Mouse (Mus musculus) heart, adult 9 months (tissue): ENCODE measurements around the gene Fam160a1.

Experiments
- DNase-seq, 2 experiments: peaks; one replicate each; pipeline ENCODE4 v3.0.0; 2022; ENCODE audit warnings: low spot score in 2 of 2

Fam160a1 gene

GRCm38 (mm10) chr3:85748863-85749262 is 68.2 kb downstream of the Fam160a1 start:
- DNase-seq, result no peak

GRCm38 (mm10) chr3:85746116-85746515 is 71.0 kb downstream of the Fam160a1 start:
- no peak for DNase-seq

GRCm38 (mm10) chr3:85741767-85742166 is 75.3 kb downstream of the Fam160a1 start:
- DNase-seq, result no peak

GRCm38 (mm10) chr3:85738591-85738990 is 78.5 kb downstream of the Fam160a1 start:
- DNase-seq, result no peak

GRCm38 (mm10) chr3:85733939-85734729 is 83.0 kb downstream of the Fam160a1 start:
- DNase-seq, result no peak

- DNase-seq, result no peak
These were observed 89.9 kb downstream of the Fam160a1 start for GRCm38 (mm10) chr3:85727171-85727570.

- DNase-seq, result no peak
These were observed 91.1 kb downstream of the Fam160a1 start for GRCm38 (mm10) chr3:85725971-85726370.

- DNase-seq, result no peak
These were observed 92.0 kb downstream of the Fam160a1 start for GRCm38 (mm10) chr3:85725110-85725509.

- no peak for DNase-seq
These were observed 94.5 kb downstream of the Fam160a1 start for GRCm38 (mm10) chr3:85722581-85722980.

- DNase-seq, result no peak
These were observed 101.3 kb downstream of the Fam160a1 start for GRCm38 (mm10) chr3:85715764-85716297.

- no peak for DNase-seq
These were observed 103.0 kb downstream of the Fam160a1 start for GRCm38 (mm10) chr3:85713936-85714709.

- DNase-seq, result no peak
These were observed 106.4 kb downstream of the Fam160a1 start for GRCm38 (mm10) chr3:85710695-85711094.

GRCm38 (mm10) chr3:85707421-85707820 is 109.7 kb downstream of the Fam160a1 start:
- peak; percentile 5 to 16 for DNase-seq

- no peak for DNase-seq
These were observed 113.8 kb downstream of the Fam160a1 start for GRCm38 (mm10) chr3:85703141-85703882.

GRCm38 (mm10) chr3:85698496-85698895 is 118.6 kb downstream of the Fam160a1 start:
- DNase-seq, result no peak

GRCm38 (mm10) chr3:85695056-85695455 is 122.0 kb downstream of the Fam160a1 start:
- no peak for DNase-seq

- DNase-seq, result no peak
These were observed 124.1 kb downstream of the Fam160a1 start for GRCm38 (mm10) chr3:85693013-85693412.

- no peak for DNase-seq
These were observed 126.0 kb downstream of the Fam160a1 start for GRCm38 (mm10) chr3:85691134-85691533.

- DNase-seq, result no peak
These were observed 128.8 kb downstream of the Fam160a1 start for GRCm38 (mm10) chr3:85688341-85688740.

- DNase-seq, result no peak
These were observed 131.8 kb downstream of the Fam160a1 start for GRCm38 (mm10) chr3:85685271-85685670.

- no peak for DNase-seq
These were observed 133.5 kb downstream of the Fam160a1 start for GRCm38 (mm10) chr3:85683618-85684017.

- DNase-seq, result no peak
These were observed 136.0 kb downstream of the Fam160a1 start for GRCm38 (mm10) chr3:85681136-85681535.
